Mouse (Mus musculus) urinary bladder, adult 18-20 months (tissue): ENCODE measurements around the gene Ap4m1.
"Not testable (repeated sequence)": the region's sequence is repeated elsewhere in the genome, so short reads cannot be mapped to it uniquely, and the experiment has no call there.

Source experiments
- DNase-seq, 2 experiments: peaks; one replicate each; pipeline ENCODE4 v3.0.0; 2022; ENCODE audit warnings: low spot score in 2 of 2, mixed read lengths in 2 of 2

Ap4m1 gene

GRCm38 (mm10) chr5:138195463-138195862, 23.7 kb downstream of the Ap4m1 start:
- no peak for DNase-seq

GRCm38 (mm10) chr5:138199576-138199975, 27.8 kb downstream of the Ap4m1 start:
- no peak for DNase-seq

GRCm38 (mm10) chr5:138202086-138202485, 30.3 kb downstream of the Ap4m1 start:
- DNase-seq = no peak

GRCm38 (mm10) chr5:138207253-138207652, 35.5 kb downstream of the Ap4m1 start:
- DNase-seq = no peak

- no peak for DNase-seq
Measured at GRCm38 (mm10) chr5:138207873-138208272, 36.1 kb downstream of the Ap4m1 start.

- DNase-seq = not testable (repeated sequence)
Measured at GRCm38 (mm10) chr5:138216632-138217031, 44.8 kb downstream of the Ap4m1 start.

- DNase-seq = no peak
Measured at GRCm38 (mm10) chr5:138219864-138220263, 48.1 kb downstream of the Ap4m1 start.

GRCm38 (mm10) chr5:138222111-138222510, 50.3 kb downstream of the Ap4m1 start:
- DNase-seq = peak; percentile 71 to 87

GRCm38 (mm10) chr5:138223287-138223686, 51.5 kb downstream of the Ap4m1 start:
- no peak for DNase-seq

GRCm38 (mm10) chr5:138225700-138226099, 53.9 kb downstream of the Ap4m1 start, which contains the start of gene Nxpe5:
TSS of gene Nxpe5 (plus strand) at chr5:138225898.
- DNase-seq = no peak

GRCm38 (mm10) chr5:138226491-138226890, 54.7 kb downstream of the Ap4m1 start:
- DNase-seq = no peak

- no peak for DNase-seq
Measured at GRCm38 (mm10) chr5:138227367-138227766, 55.6 kb downstream of the Ap4m1 start.

GRCm38 (mm10) chr5:138228026-138228425, 56.2 kb downstream of the Ap4m1 start:
- no peak for DNase-seq

GRCm38 (mm10) chr5:138229511-138229910, 57.7 kb downstream of the Ap4m1 start:
- no peak for DNase-seq
